Mouse (Mus musculus): ENCODE results near the gene Olfr483. TPM values are rescaled to one million over a fixed set of nuclear protein-coding genes. Genes with fewer than 3 reads are reported as not detected.

Gene Olfr483
- polyA plus RNA-seq (2012; rRNA removed) (not detected in 2 replicates), polyA plus RNA-seq (2014; fragmentation: Nextera tagmentation; extraction: Ambion mirVana) (not detected in 2 replicates)

DNA sequence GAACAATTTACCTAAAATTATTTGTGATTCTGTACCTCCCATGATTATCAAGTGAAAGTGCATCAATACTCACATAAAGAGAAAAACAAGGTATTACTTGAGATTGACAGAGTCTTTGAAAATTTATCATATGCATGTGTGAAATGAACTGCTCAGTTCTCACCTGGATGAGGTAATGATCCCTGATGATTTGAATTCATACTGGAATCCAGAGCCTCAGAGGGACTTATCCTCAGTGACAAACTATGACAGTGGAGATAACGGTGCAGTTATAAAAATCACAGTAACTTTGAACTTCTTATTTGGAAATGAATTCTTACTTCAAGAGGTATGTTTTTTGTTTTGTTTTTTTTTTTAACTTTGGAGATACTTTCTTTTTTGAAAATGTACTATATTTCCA lies at the start of gene Olfr483:
Gene Olfr483, plus strand, starts transcription at position 301 of the 400 bp plus-strand sequence.
- TF ChIP-seq EP300 (IDR thresholded peaks at IDR 0.05; ENCODE audit: low read depth) (no peak), CTCF (IDR thresholded peaks at IDR 0.05; ENCODE audit: low read depth) (no peak)
- 71% methylated on average over 1 of the region's 1 CpGs for WGBS (ENCODE audit: insufficient replicate concordance)
- DNase-seq (ENCODE audit: low read depth in 3 of 3, low spot score in 3 of 3): no peak

DNA sequence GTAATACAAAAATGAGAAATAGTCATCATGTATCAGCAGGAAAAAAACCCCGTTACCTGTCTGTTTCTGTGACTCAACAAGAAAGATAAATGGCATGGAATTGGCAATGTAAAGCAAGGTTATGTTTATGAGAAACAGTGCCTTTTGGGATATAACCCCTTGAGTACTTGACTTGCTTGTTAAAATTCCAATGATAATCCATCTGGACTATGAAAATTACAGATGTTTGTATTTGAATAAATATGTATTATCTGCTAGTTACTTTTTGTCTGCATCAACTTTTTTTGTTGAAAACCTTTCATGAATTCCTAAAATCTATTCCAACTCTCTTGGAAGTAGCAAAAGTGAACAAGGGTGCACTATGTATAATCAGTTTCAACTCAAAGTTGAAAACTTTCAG lies 33.4 kb upstream of the Olfr483 start, which contains the start of gene Olfr480:
Gene Olfr480, minus strand, starts transcription at position 101 of the 400 bp plus-strand sequence.
- TF ChIP-seq EP300 (IDR thresholded peaks at IDR 0.05; ENCODE audit: low read depth): no peak
- no peak for TF ChIP-seq CTCF (IDR thresholded peaks at IDR 0.05; ENCODE audit: low read depth)
- Histone ChIP-seq H3K9ac (replicated peaks) (no peak within 1 kb of the TSS), H3K27ac (no peak within 1 kb of the TSS), H3K9me3 (ENCODE audit: control insufficient read depth, low read length) (no peaks in the 10 kb centered on the region), H3K36me3 (replicated peaks; ENCODE audit: control insufficient read depth, insufficient read depth, low read depth) (no peaks in the 10 kb centered on the region), H3K4me2 (ENCODE audit: low read depth) (no peak within 1 kb of the TSS), H3K4me3 (ENCODE audit: insufficient read depth in 1 of 2, low read depth in 2 of 2, low read length in 2 of 2) (no peak within 1 kb of the TSS), H3K4me1 (replicated peaks; ENCODE audit: control insufficient read depth in 2 of 2, insufficient read depth in 2 of 2, low read length in 1 of 2) (no peaks in the 10 kb centered on the region), H3K27me3 (ENCODE audit: control insufficient read depth, insufficient read depth, low read length) (no peaks in the 10 kb centered on the region)
- no peak for ATAC-seq (ENCODE audit: insufficient read depth)
- DNase-seq (ENCODE audit: low read depth in 3 of 3, low spot score in 3 of 3): no peak
- 70% methylated on average over 1 of the region's 1 CpGs for WGBS (ENCODE audit: insufficient replicate concordance)

More for the DNA sequence above, at the start of gene Olfr483:
- no peaks in the 10 kb centered on the region for H3K9me3 ChIP-seq (ENCODE audit: control insufficient read depth, low read length)
- ATAC-seq (ENCODE audit: insufficient read depth): no peak
- H3K4me2 ChIP-seq (ENCODE audit: low read depth): no peak within 1 kb of the TSS
- H3K4me1 ChIP-seq (replicated peaks; ENCODE audit: control insufficient read depth in 2 of 2, insufficient read depth in 2 of 2, low read length in 1 of 2): no peaks in the 10 kb centered on the region
- no peaks in the 10 kb centered on the region for H3K36me3 ChIP-seq (replicated peaks; ENCODE audit: control insufficient read depth, insufficient read depth, low read depth)
- no peak within 1 kb of the TSS for H3K9ac ChIP-seq (replicated peaks)
- H3K4me3 ChIP-seq (ENCODE audit: insufficient read depth in 1 of 2, low read depth in 2 of 2, low read length in 2 of 2): no peak within 1 kb of the TSS
- H3K27ac ChIP-seq: no peak within 1 kb of the TSS
- no peaks in the 10 kb centered on the region for H3K27me3 ChIP-seq (ENCODE audit: control insufficient read depth, insufficient read depth, low read length)

DNA sequence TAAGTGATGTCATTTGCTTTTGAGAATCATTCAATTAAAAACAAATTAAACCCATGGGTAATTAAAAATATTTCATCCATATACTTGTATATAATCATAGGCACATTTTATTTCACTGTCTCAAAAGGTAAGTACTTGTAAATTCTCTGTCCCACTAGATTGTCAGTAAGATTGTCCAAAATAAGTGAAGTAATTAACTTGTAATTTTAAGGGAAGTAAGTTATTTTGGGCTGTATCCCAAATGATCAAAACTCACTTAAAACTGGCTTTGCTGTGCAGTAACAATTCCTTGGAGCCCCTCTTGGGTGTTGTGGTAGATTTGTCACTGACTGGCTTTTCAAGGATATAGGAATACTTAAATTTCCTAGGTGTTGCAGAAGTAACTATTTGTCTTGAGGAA lies 21.1 kb upstream of the Olfr483 start, which contains the start of gene Olfr481:
Gene Olfr481, plus strand, starts transcription at position 301 of the 400 bp plus-strand sequence.
- H3K27ac ChIP-seq: no peak within 1 kb of the TSS
- TF ChIP-seq CTCF (IDR thresholded peaks at IDR 0.05; ENCODE audit: low read depth) (no peak), EP300 (IDR thresholded peaks at IDR 0.05; ENCODE audit: low read depth) (no peak)
- H3K9me3 ChIP-seq (ENCODE audit: control insufficient read depth, low read length): no peaks in the 10 kb centered on the region
- no peaks in the 10 kb centered on the region for H3K36me3 ChIP-seq (replicated peaks; ENCODE audit: control insufficient read depth, insufficient read depth, low read depth)
- no peak for DNase-seq (ENCODE audit: low read depth in 3 of 3, low spot score in 3 of 3)
- H3K27me3 ChIP-seq (ENCODE audit: control insufficient read depth, insufficient read depth, low read length): no peaks in the 10 kb centered on the region
- no peak within 1 kb of the TSS for H3K4me3 ChIP-seq (ENCODE audit: insufficient read depth in 1 of 2, low read depth in 2 of 2, low read length in 2 of 2)
- H3K9ac ChIP-seq (replicated peaks): no peak within 1 kb of the TSS
- no peaks in the 10 kb centered on the region for H3K4me1 ChIP-seq (replicated peaks; ENCODE audit: control insufficient read depth in 2 of 2, insufficient read depth in 2 of 2, low read length in 1 of 2)
- H3K4me2 ChIP-seq (ENCODE audit: low read depth): no peak within 1 kb of the TSS
- ATAC-seq (ENCODE audit: insufficient read depth): no peak

DNA sequence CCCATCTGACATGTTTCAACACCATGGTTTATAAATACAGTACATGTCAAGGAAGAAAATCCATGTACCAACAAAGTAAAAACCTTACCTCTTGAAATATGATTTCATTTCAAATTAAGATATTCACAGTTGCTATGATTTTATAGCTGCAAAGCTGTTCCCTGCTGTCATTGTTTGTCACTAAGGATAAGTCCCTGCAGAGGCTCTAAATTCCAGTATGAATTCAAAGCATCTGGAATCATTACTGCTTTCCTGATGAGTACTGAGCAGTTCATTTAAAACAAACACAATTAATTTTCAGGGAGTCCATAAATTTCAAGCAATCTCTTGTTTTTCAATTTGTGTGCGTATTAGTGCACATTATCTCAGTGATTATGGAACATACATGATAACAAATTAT lies 3.2 kb upstream of the Olfr483 start, which contains the start of gene Olfr482:
Gene Olfr482, minus strand, starts transcription at position 101 of the 400 bp plus-strand sequence.
- DNase-seq (ENCODE audit: low read depth in 3 of 3, low spot score in 3 of 3): no peak
- no peak for TF ChIP-seq CTCF (IDR thresholded peaks at IDR 0.05; ENCODE audit: low read depth)
- no peak for TF ChIP-seq EP300 (IDR thresholded peaks at IDR 0.05; ENCODE audit: low read depth)
- H3K4me3 ChIP-seq (ENCODE audit: insufficient read depth in 1 of 2, low read depth in 2 of 2, low read length in 2 of 2): no peak within 1 kb of the TSS
- no peaks in the 10 kb centered on the region for H3K4me1 ChIP-seq (replicated peaks; ENCODE audit: control insufficient read depth in 2 of 2, insufficient read depth in 2 of 2, low read length in 1 of 2)
- H3K9ac ChIP-seq (replicated peaks): no peak within 1 kb of the TSS
- no peaks in the 10 kb centered on the region for H3K36me3 ChIP-seq (replicated peaks; ENCODE audit: control insufficient read depth, insufficient read depth, low read depth)
- H3K27ac ChIP-seq: no peak within 1 kb of the TSS
- ATAC-seq (ENCODE audit: insufficient read depth): no peak
- no peaks in the 10 kb centered on the region for H3K9me3 ChIP-seq (ENCODE audit: control insufficient read depth, low read length)
- H3K4me2 ChIP-seq (ENCODE audit: low read depth): no peak within 1 kb of the TSS
- no peaks in the 10 kb centered on the region for H3K27me3 ChIP-seq (ENCODE audit: control insufficient read depth, insufficient read depth, low read length)
- 65% methylated on average over 1 of the region's 1 CpGs for WGBS (ENCODE audit: insufficient replicate concordance)

DNA sequence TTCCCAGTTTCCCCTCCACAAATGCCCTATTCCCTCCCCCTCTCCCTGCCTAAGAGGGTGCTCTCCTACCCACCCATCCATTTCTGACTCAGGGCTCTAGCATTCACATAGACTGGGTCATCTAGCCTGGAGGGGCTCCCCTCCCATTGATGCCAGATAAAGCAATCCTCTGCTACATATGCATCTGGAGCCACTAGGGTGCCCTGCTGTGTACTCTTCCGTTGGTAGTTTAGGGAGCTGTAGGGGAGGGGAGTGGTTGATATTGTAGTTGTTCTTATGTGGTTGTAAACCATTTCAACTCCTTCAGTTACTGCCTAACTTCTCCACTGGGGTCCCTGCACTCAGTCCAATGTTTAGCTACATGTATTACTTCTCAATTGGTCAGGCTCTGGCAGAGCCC lies 20.0 kb downstream of the Olfr483 start:
- no peak overlapping the region for H3K9ac ChIP-seq (replicated peaks)
- no peaks in the 10 kb centered on the region for H3K36me3 ChIP-seq (replicated peaks; ENCODE audit: control insufficient read depth, insufficient read depth, low read depth)
- DNase-seq (ENCODE audit: low read depth in 3 of 3, low spot score in 3 of 3): no peak
- no peaks in the 10 kb centered on the region for H3K27me3 ChIP-seq (ENCODE audit: control insufficient read depth, insufficient read depth, low read length)
- H3K4me1 ChIP-seq (replicated peaks; ENCODE audit: control insufficient read depth in 2 of 2, insufficient read depth in 2 of 2, low read length in 1 of 2): no peaks in the 10 kb centered on the region
- H3K4me3 ChIP-seq (ENCODE audit: insufficient read depth in 1 of 2, low read depth in 2 of 2, low read length in 2 of 2): no peak overlapping the region
- no peak overlapping the region for H3K27ac ChIP-seq
- no peak overlapping the region for H3K4me2 ChIP-seq (ENCODE audit: low read depth)
- ATAC-seq (ENCODE audit: insufficient read depth): no peak
- WGBS (ENCODE audit: insufficient replicate concordance): 9% methylated on average over 1 of the region's 1 CpGs
- TF ChIP-seq CTCF (IDR thresholded peaks at IDR 0.05; ENCODE audit: low read depth): no peak
- no peak for TF ChIP-seq EP300 (IDR thresholded peaks at IDR 0.05; ENCODE audit: low read depth)
- H3K9me3 ChIP-seq (ENCODE audit: control insufficient read depth, low read length): no peaks in the 10 kb centered on the region
